Mouse (Mus musculus): ENCODE data around the gene Ttc13. TPM values are rescaled to one million over a fixed set of nuclear protein-coding genes. Genes with fewer than 3 reads are reported as not detected.

Gene Ttc13
- total and polyA plus RNA-seq, 3 experiments, result 34.0 to 39.1 TPM; not detected in 1

GRCm38 (mm10) chr8:124653568-124654475 is 68.0 kb downstream of the Ttc13 start:
- H3K36me3 ChIP-seq (ENCODE audit: control insufficient read depth in 1 of 2, insufficient read depth in 2 of 2, low read length in 2 of 2), result peaks cover 0 to 14% of the 10 kb centered on the region in 2 experiments; a peak in 2 of 4 replicates
- no peaks in the 10 kb centered on the region for H3K27me3 ChIP-seq (ENCODE audit: control insufficient read depth in 1 of 2, insufficient read depth in 2 of 2, low read length in 2 of 2)
- no peak overlapping the region for H3K9ac ChIP-seq (ENCODE audit: control insufficient read depth, low read depth, low read length, poor library complexity, severe bottlenecking)
- no peaks in the 10 kb centered on the region for H3K9me3 ChIP-seq (replicated peaks; ENCODE audit: insufficient read depth, low read length)
- no peak for DNase-seq (ENCODE audit: low read depth, low spot score)
- H3K27ac ChIP-seq (ENCODE audit: control insufficient read depth, low read depth, low read length), result no peak overlapping the region
- H3K79me2 ChIP-seq (ENCODE audit: control insufficient read depth, insufficient read depth, low read length, poor library complexity), result no peaks in the 10 kb centered on the region
- H3K4me3 ChIP-seq (ENCODE audit: control insufficient read depth in 1 of 2, insufficient read depth in 1 of 2, low read depth in 2 of 2, low read length in 2 of 2), result no peak overlapping the region
- peaks cover 4 to 10% of the 10 kb centered on the region in 2 experiments for H3K4me1 ChIP-seq (ENCODE audit: control insufficient read depth in 1 of 2, insufficient read depth in 2 of 2, low read length in 2 of 2)
- TF ChIP-seq ZNF384 (IDR thresholded peaks at IDR 0.05; ENCODE audit: low read depth, low read length), result no peak
- no peak for TF ChIP-seq MAZ (IDR thresholded peaks at IDR 0.05; ENCODE audit: low read depth, low read length)
- no peak for TF ChIP-seq CHD1 (IDR thresholded peaks at IDR 0.05; ENCODE audit: low read depth, low read length)
- TF ChIP-seq GATA1 (IDR thresholded peaks at IDR 0.05; ENCODE audit: low read depth, low read length), result no peak
- TF ChIP-seq POLR2A (IDR thresholded peaks at IDR 0.05; ENCODE audit: control insufficient read depth in 1 of 2, insufficient read depth in 1 of 2, low read depth in 1 of 2, low read length in 2 of 2, poor library complexity in 1 of 2), result no peak

- peaks cover 0 to 6% of the 10 kb centered on the region in 2 experiments; a peak in 2 of 4 replicates for H3K36me3 ChIP-seq (ENCODE audit: control insufficient read depth in 1 of 2, insufficient read depth in 2 of 2, low read length in 2 of 2)
- no peak overlapping the region for H3K4me3 ChIP-seq (ENCODE audit: control insufficient read depth in 1 of 2, insufficient read depth in 1 of 2, low read depth in 2 of 2, low read length in 2 of 2)
- no peak overlapping the region for H3K27ac ChIP-seq (ENCODE audit: control insufficient read depth, low read depth, low read length)
- H3K9ac ChIP-seq (ENCODE audit: control insufficient read depth, low read depth, low read length, poor library complexity, severe bottlenecking), result no peak overlapping the region
- H3K27me3 ChIP-seq (ENCODE audit: control insufficient read depth in 1 of 2, insufficient read depth in 2 of 2, low read length in 2 of 2), result no peaks in the 10 kb centered on the region
- H3K4me1 ChIP-seq (ENCODE audit: control insufficient read depth in 1 of 2, insufficient read depth in 2 of 2, low read length in 2 of 2), result peaks cover 2 to 3% of the 10 kb centered on the region in 2 experiments
- DNase-seq (ENCODE audit: low read depth, low spot score), result no peak
- no peaks in the 10 kb centered on the region for H3K79me2 ChIP-seq (ENCODE audit: control insufficient read depth, insufficient read depth, low read length, poor library complexity)
- no peaks in the 10 kb centered on the region for H3K9me3 ChIP-seq (replicated peaks; ENCODE audit: insufficient read depth, low read length)
- TF ChIP-seq NELFE (IDR thresholded peaks at IDR 0.05; ENCODE audit: low read depth, low read length), result no peak
- TF ChIP-seq ZMIZ1 (IDR thresholded peaks at IDR 0.05; ENCODE audit: low read depth, low read length), result no peak
- no peak for TF ChIP-seq ZKSCAN1 (IDR thresholded peaks at IDR 0.05; ENCODE audit: low read depth, low read length)
- no peak for TF ChIP-seq ZC3H11A (IDR thresholded peaks at IDR 0.05; ENCODE audit: low read depth, low read length)
- TF ChIP-seq MYB (IDR thresholded peaks at IDR 0.05; ENCODE audit: low read depth, low read length), result no peak
- TF ChIP-seq CHD1 (IDR thresholded peaks at IDR 0.05; ENCODE audit: low read depth, low read length), result no peak
Observed at GRCm38 (mm10) chr8:124652546-124652945, 69.2 kb downstream of the Ttc13 start.

- TF ChIP-seq E2F4 (IDR thresholded peaks at IDR 0.05; ENCODE audit: borderline replicate concordance, low read depth, low read length), result no peak
- TF ChIP-seq BHLHE40 (IDR thresholded peaks at IDR 0.05; ENCODE audit: borderline replicate concordance, low read depth, low read length), result no peak
- TF ChIP-seq UBTF (IDR thresholded peaks at IDR 0.05; ENCODE audit: borderline replicate concordance, insufficient read depth, low read depth, low read length), result no peak
- no peak for TF ChIP-seq CHD1 (IDR thresholded peaks at IDR 0.05; ENCODE audit: low read depth, low read length)
- no peak for TF ChIP-seq ZKSCAN1 (IDR thresholded peaks at IDR 0.05; ENCODE audit: low read depth, low read length)
- no peak for TF ChIP-seq NELFE (IDR thresholded peaks at IDR 0.05; ENCODE audit: low read depth, low read length)
- TF ChIP-seq MAZ (IDR thresholded peaks at IDR 0.05; ENCODE audit: low read depth, low read length), result no peak
- TF ChIP-seq ZNF384 (IDR thresholded peaks at IDR 0.05; ENCODE audit: low read depth, low read length), result no peak
- TF ChIP-seq ZC3H11A (IDR thresholded peaks at IDR 0.05; ENCODE audit: low read depth, low read length), result no peak
- TF ChIP-seq POLR2A (IDR thresholded peaks at IDR 0.05; ENCODE audit: control insufficient read depth in 1 of 2, insufficient read depth in 1 of 2, low read depth in 1 of 2, low read length in 2 of 2, poor library complexity in 1 of 2), result no peak
- no peak for TF ChIP-seq SIN3A (IDR thresholded peaks at IDR 0.05; ENCODE audit: low read length)
- no peak for TF ChIP-seq CHD2 (IDR thresholded peaks at IDR 0.05; ENCODE audit: low read length)
- DNase-seq (ENCODE audit: low read depth, low spot score), result no peak
- Histone ChIP-seq H3K9ac (ENCODE audit: control insufficient read depth, low read depth, low read length, poor library complexity, severe bottlenecking) (no peak overlapping the region), H3K4me1 (ENCODE audit: control insufficient read depth in 1 of 2, insufficient read depth in 2 of 2, low read length in 2 of 2) (no peaks in the 10 kb centered on the region), H3K36me3 (ENCODE audit: control insufficient read depth in 1 of 2, insufficient read depth in 2 of 2, low read length in 2 of 2) (no peaks in the 10 kb centered on the region), H3K27me3 (ENCODE audit: control insufficient read depth in 1 of 2, insufficient read depth in 2 of 2, low read length in 2 of 2) (no peaks in the 10 kb centered on the region), H3K27ac (ENCODE audit: control insufficient read depth, low read depth, low read length) (no peak overlapping the region), H3K9me3 (replicated peaks; ENCODE audit: insufficient read depth, low read length) (no peaks in the 10 kb centered on the region), H3K79me2 (ENCODE audit: control insufficient read depth, insufficient read depth, low read length, poor library complexity) (no peaks in the 10 kb centered on the region), H3K4me3 (ENCODE audit: control insufficient read depth in 1 of 2, insufficient read depth in 1 of 2, low read depth in 2 of 2, low read length in 2 of 2) (no peak overlapping the region)
Observed at GRCm38 (mm10) chr8:124651776-124652175, 70.0 kb downstream of the Ttc13 start.
